Mouse (Mus musculus): ENCODE results near the gene Elmod3. TPM values are rescaled to one million over a fixed set of nuclear protein-coding genes. Genes with fewer than 3 reads are reported as not detected.
"Not testable (repeated sequence)": the region's sequence is repeated elsewhere in the genome, so short reads cannot be mapped to it uniquely, and the experiment has no call there.

Gene Elmod3
- polyA plus RNA-seq, 1 experiment from 2014 or later = 5.1 TPM

- 0 out of 2 replicates have a peak, but pooled peaks cover 2% of the 10 kb centered on the region for H3K9me3 ChIP-seq (replicated peaks)
- H3K27me3 ChIP-seq = 0 out of 2 replicates have a peak, but pooled peaks cover 6% of the 10 kb centered on the region
- H3K27ac ChIP-seq = no peak overlapping the region
- WGBS (ENCODE audit: insufficient replicate concordance) = 80% methylated on average over 2 of the region's 2 CpGs
- H3K4me3 ChIP-seq (replicated peaks) = no peak overlapping the region
- 0 out of 2 replicates have a peak, but pooled peaks cover 3% of the 10 kb centered on the region for H3K36me3 ChIP-seq
- H3K9ac ChIP-seq = no peak overlapping the region
- no peak overlapping the region for H3K4me2 ChIP-seq
- peaks cover 57% of the 10 kb centered on the region for H3K4me1 ChIP-seq (replicated peaks)
- DNase-seq (no peak), ATAC-seq (ENCODE audit: low read depth) (no peak)
Measured at GRCm38 (mm10) chr6:72547121-72547520, 51.1 kb downstream of the Elmod3 start.

GRCm38 (mm10) chr6:72545377-72545776 lies 52.8 kb downstream of the Elmod3 start:
- no peak for ATAC-seq (ENCODE audit: low read depth)
- 0 out of 2 replicates have a peak, but pooled peaks cover 6% of the 10 kb centered on the region for H3K27me3 ChIP-seq
- 55% methylated on average over 7 of the region's 7 CpGs for WGBS (ENCODE audit: insufficient replicate concordance)

GRCm38 (mm10) chr6:72544283-72544987 lies 53.8 kb downstream of the Elmod3 start, which contains the start of gene Capg:
Gene Capg (plus strand): TSS chr6:72544391.
- 2% methylated on average over 23 of the region's 23 CpGs for WGBS (ENCODE audit: insufficient replicate concordance)
- H3K36me3 ChIP-seq = 0 out of 2 replicates have a peak, but pooled peaks cover 3% of the 10 kb centered on the region
- DNase-seq = peak; percentile 41
- H3K9ac ChIP-seq = peak within 1 kb of the TSS; percentile 64
- H3K4me2 ChIP-seq = peak within 1 kb of the TSS; percentile 69
- H3K27me3 ChIP-seq = no peaks in the 10 kb centered on the region
- peak within 1 kb of the TSS; percentile 47 for H3K4me3 ChIP-seq (replicated peaks)
- 0 out of 2 replicates have a peak within 1 kb of the TSS, but pooled peaks have one; percentile 20 for H3K27ac ChIP-seq
- H3K9me3 ChIP-seq (replicated peaks) = 0 out of 2 replicates have a peak, but pooled peaks cover 2% of the 10 kb centered on the region
- peak; percentile 46 for ATAC-seq (ENCODE audit: low read depth)
- peaks cover 33% of the 10 kb centered on the region for H3K4me1 ChIP-seq (replicated peaks)

More at GRCm38 (mm10) chr6:72545377-72545776, 52.8 kb downstream of the Elmod3 start:
- H3K4me3 ChIP-seq (replicated peaks) = no peak overlapping the region
- no peak overlapping the region for H3K4me2 ChIP-seq
- 0 out of 2 replicates have a peak, but pooled peaks cover 2% of the 10 kb centered on the region for H3K9me3 ChIP-seq (replicated peaks)
- H3K36me3 ChIP-seq = 0 out of 2 replicates have a peak, but pooled peaks cover 3% of the 10 kb centered on the region
- no peak for DNase-seq
- H3K9ac ChIP-seq = no peak overlapping the region
- peaks cover 42% of the 10 kb centered on the region for H3K4me1 ChIP-seq (replicated peaks)
- H3K27ac ChIP-seq = no peak overlapping the region

DNA sequence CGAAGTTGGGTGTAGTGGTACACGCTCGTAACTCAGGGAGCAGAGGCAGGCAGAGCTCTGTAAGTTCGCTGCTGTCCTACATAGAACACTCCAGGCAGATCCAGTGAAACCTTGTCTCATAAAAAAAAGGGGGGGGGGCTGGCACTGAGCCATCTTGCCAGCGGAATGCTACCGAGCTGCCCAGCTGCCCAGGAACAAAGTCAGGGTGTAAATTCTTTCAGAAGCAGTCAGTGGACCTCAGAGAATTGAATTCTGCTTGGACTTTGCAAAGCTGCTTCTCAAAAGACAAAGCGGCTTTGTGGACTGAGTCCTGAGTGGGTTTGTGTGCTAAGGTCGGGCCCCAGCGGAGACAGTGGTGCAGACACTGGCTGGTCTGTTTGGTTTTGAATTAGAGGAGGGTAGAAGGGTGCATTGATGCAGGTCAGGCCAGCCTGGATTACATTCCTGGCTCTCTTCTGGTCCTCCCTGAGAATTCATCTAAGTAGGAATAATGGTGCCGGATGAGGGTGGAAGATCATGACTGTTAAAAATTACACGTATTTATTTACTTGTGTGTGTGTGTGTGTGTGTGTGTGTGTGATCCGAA lies 54.9 kb downstream of the Elmod3 start:
- no peak overlapping the region for H3K27ac ChIP-seq
- H3K4me2 ChIP-seq = no peak overlapping the region; the same call in 1 of the 2 replicates
- ATAC-seq (ENCODE audit: low read depth) = no peak
- DNase-seq = no peak
- peaks cover 32% of the 10 kb centered on the region for H3K4me1 ChIP-seq (replicated peaks)
- 0 out of 2 replicates have a peak, but pooled peaks cover 2% of the 10 kb centered on the region for H3K9me3 ChIP-seq (replicated peaks)
- H3K4me3 ChIP-seq (replicated peaks) = no peak overlapping the region
- no peak overlapping the region for H3K9ac ChIP-seq
- H3K27me3 ChIP-seq = no peaks in the 10 kb centered on the region
- H3K36me3 ChIP-seq = 0 out of 2 replicates have a peak, but pooled peaks cover 3% of the 10 kb centered on the region
- 81% methylated on average over 12 of the region's 12 CpGs for WGBS (ENCODE audit: insufficient replicate concordance)

GRCm38 (mm10) chr6:72538562-72539031 lies 59.6 kb downstream of the Elmod3 start:
- peak; percentile 98 for ATAC-seq (ENCODE audit: low read depth)
- Histone ChIP-seq H3K27me3 (no peaks in the 10 kb centered on the region), H3K27ac (peak overlapping the region; percentile 56), H3K9ac (peak overlapping the region; percentile 79), H3K4me1 (replicated peaks) (peaks cover 23% of the 10 kb centered on the region), H3K4me3 (replicated peaks) (peak overlapping the region; percentile 67), H3K4me2 (peak overlapping the region; percentile 79), H3K36me3 (no peaks in the 10 kb centered on the region), H3K9me3 (replicated peaks) (no peaks in the 10 kb centered on the region)
- DNase-seq = peak; percentile 81
- WGBS (ENCODE audit: insufficient replicate concordance) = under 1% methylated on average over 16 of the region's 16 CpGs

DNA sequence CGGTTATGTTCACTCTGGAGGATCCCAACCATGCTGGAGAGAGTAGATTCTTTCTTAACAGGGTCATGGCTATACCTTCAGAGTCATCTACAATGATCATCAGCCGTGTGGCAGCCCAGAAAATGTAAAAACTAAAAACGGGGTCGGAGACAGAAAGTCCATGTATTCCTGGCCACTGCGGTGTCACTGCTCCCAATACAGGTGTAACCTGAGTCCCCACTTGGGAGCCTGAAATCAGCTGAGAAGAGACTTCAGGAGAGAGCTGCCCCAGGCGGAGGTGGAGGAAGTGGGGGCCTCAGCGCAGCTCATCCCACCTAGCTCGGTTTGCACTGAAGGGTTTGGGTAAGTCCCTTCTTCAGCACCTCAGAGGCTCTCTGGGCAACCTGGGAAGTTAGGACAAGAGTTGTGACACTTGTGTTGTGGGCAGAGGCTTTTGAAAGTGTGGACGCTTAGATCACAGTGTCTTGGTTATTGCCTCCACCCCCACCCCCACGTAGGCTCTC lies 60.2 kb downstream of the Elmod3 start:
- no peaks in the 10 kb centered on the region for H3K9me3 ChIP-seq (replicated peaks)
- peak overlapping the region; percentile 56 for H3K27ac ChIP-seq
- H3K27me3 ChIP-seq = no peaks in the 10 kb centered on the region
- WGBS (ENCODE audit: insufficient replicate concordance) = 53% methylated on average over 10 of the region's 10 CpGs
- H3K4me2 ChIP-seq = peak overlapping the region; percentile 79
- H3K4me1 ChIP-seq (replicated peaks) = peaks cover 21% of the 10 kb centered on the region
- no peaks in the 10 kb centered on the region for H3K36me3 ChIP-seq
- H3K4me3 ChIP-seq (replicated peaks) = peak overlapping the region; percentile 67
- H3K9ac ChIP-seq = peak overlapping the region; percentile 79
- no peak for ATAC-seq (ENCODE audit: low read depth)
- no peak for DNase-seq

DNA sequence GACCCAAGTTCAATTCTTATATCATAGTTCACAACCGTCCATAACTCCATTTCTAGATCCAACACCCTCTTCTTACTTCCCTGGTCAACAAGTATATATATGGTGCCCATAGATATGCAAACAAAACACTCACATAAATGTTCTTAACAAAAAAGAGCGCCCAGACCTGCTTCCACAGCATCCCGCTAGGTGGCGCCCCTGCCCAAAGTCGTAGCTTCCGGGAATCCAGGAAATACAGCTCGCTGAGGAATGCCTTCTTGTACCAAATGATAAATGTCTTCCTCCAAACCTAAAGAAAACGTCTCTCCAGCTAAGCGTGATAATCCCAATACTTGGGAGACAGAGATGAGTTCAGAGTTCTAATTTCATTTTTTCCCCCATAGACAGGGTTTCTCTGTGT lies 63.0 kb downstream of the Elmod3 start:
- Histone ChIP-seq H3K9me3 (replicated peaks) (no peaks in the 10 kb centered on the region), H3K4me2 (peak overlapping the region; percentile 50), H3K4me1 (replicated peaks) (peaks cover 21% of the 10 kb centered on the region), H3K36me3 (no peaks in the 10 kb centered on the region), H3K27ac (peak overlapping the region; percentile 44; the same call in 1 of the 2 replicates), H3K9ac (0 out of 2 replicates have a peak overlapping the region, but pooled peaks have one; percentile 6), H3K4me3 (replicated peaks) (peak overlapping the region; percentile 17; the same call in 1 of the 2 replicates), H3K27me3 (no peaks in the 10 kb centered on the region)
- DNase-seq (peak; percentile 73), ATAC-seq (ENCODE audit: low read depth) (no peak)
- 3% methylated on average over 9 of the region's 9 CpGs for WGBS (ENCODE audit: insufficient replicate concordance)

- H3K9me3 ChIP-seq (replicated peaks) = no peaks in the 10 kb centered on the region
- ATAC-seq (ENCODE audit: low read depth) (no peak), DNase-seq (peak; percentile 36)
- no peak overlapping the region for H3K4me3 ChIP-seq (replicated peaks)
- peaks cover 20% of the 10 kb centered on the region for H3K4me1 ChIP-seq (replicated peaks)
- no peaks in the 10 kb centered on the region for H3K36me3 ChIP-seq
- no peak overlapping the region for H3K4me2 ChIP-seq
- no peaks in the 10 kb centered on the region for H3K27me3 ChIP-seq
- H3K9ac ChIP-seq = no peak overlapping the region
- no peak overlapping the region for H3K27ac ChIP-seq
- WGBS (ENCODE audit: insufficient replicate concordance) = 41% methylated on average over 9 of the region's 9 CpGs
Measured at GRCm38 (mm10) chr6:72534035-72534809, 64.0 kb downstream of the Elmod3 start.

DNA sequence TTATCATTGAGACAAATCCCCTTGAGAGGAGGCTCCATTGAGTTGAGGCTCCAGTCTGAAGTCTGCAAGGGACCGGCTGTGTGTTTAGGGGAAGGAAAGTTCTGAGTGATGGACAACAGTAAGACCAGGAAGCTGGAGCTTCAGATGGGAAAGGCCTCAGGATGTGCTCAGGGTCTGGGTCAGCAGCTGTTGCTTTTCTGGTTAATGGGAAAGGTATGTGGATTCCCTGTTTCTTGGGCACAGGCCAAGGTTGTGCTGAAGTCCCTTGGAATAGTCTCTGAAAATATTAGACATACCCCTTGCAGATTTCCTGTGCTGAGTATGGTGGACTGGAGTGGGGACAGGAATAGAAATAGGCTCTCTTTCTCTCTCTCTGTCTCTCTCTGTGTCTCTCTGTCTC lies 64.7 kb downstream of the Elmod3 start:
- not testable (repeated sequence) for H3K9me3 ChIP-seq (replicated peaks); H3K4me3 ChIP-seq (replicated peaks); H3K4me2 ChIP-seq; H3K9ac ChIP-seq; H3K27me3 ChIP-seq; H3K27ac ChIP-seq; DNase-seq; ATAC-seq (ENCODE audit: low read depth); H3K36me3 ChIP-seq
- H3K4me1 ChIP-seq (replicated peaks) = peaks cover 13% of the 10 kb centered on the region
- WGBS (ENCODE audit: insufficient replicate concordance) = 50% methylated on average over 1 of the region's 1 CpGs

GRCm38 (mm10) chr6:72532580-72532979 lies 65.6 kb downstream of the Elmod3 start:
- ATAC-seq (ENCODE audit: low read depth) (no peak; the same call in 1 of the 2 replicates), DNase-seq (no peak)
- no peak overlapping the region for H3K9ac ChIP-seq
- H3K36me3 ChIP-seq = no peaks in the 10 kb centered on the region
- H3K4me2 ChIP-seq = no peak overlapping the region
- H3K9me3 ChIP-seq (replicated peaks) = no peaks in the 10 kb centered on the region
- H3K4me3 ChIP-seq (replicated peaks) = no peak overlapping the region
- 66% methylated on average over 4 of the region's 4 CpGs for WGBS (ENCODE audit: insufficient replicate concordance)
- no peaks in the 10 kb centered on the region for H3K27me3 ChIP-seq
- H3K4me1 ChIP-seq (replicated peaks) = peaks cover 5% of the 10 kb centered on the region
- no peak overlapping the region for H3K27ac ChIP-seq

Measured in liver, embryonic 13.5 days (tissue).